Mouse (Mus musculus): ENCODE results near the gene Hspg2. TPM values are rescaled to one million over a fixed set of nuclear protein-coding genes. Genes with fewer than 3 reads are reported as not detected.

The Hspg2 gene
- total RNA-seq, 2 experiments from 2014 or later, result 6.2 to 6.4 TPM

DNA sequence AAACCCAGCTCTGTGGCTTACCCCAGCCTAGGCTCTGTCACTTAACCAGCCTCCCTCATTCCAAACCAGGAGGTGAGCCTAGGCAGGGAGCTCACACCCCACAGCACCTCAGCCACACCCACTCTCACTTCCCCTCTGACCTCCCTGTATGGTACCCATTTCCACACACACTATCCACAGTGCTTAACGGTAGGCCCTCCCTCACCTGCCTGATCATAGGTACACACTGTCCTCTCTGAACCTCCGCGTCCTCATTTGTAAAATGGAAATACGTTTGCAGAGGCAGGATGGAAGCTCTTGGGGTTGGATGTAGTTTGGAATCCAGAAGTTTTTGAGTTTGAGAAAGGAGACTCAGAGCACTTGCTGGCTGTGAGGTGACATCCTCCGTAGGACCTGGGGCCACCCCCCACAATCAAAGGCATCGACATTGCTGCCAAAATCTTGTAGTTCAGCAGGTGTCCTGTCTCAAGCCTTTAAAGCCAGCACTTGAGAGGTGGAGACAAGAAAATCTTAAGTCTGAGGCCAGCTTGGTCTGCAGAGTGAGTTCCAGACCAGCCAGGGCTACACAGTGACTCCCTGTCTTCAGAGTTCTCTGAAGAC, 27.0 kb downstream of the Hspg2 start:
- DNase-seq (ENCODE audit: low spot score in 2 of 2), result no peak
- intact Hi-C loops (cut with DNase I), result no loop called here

DNA sequence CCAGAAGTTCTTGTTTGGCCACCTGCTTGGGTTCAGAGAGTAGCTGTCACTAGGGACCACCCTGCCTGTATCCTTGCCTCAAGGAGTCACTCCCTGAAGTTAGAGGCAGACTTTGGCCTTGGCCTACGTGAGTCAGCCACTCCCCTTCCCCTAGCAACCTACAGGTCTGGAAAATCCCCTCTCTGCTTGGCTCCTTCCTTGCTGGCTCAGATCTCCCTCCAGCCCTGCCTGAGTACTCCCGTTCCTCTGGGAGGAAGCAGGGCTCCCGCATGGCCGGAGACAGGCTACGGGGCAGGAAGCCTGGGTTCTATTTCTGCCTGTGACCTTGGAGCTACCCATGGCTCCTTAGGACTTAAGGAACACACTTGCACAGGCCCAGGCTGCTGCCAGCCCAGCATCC, 28.8 kb downstream of the Hspg2 start:
- intact Hi-C loops (cut with DNase I), result no loop called here
- no peak for DNase-seq (ENCODE audit: low spot score in 2 of 2)

GRCm38 (mm10) chr4:137497892-137498722, 29.5 kb downstream of the Hspg2 start:
- intact Hi-C loops (cut with DNase I), result no loop called here
- DNase-seq (ENCODE audit: low spot score in 2 of 2), result no peak

DNA sequence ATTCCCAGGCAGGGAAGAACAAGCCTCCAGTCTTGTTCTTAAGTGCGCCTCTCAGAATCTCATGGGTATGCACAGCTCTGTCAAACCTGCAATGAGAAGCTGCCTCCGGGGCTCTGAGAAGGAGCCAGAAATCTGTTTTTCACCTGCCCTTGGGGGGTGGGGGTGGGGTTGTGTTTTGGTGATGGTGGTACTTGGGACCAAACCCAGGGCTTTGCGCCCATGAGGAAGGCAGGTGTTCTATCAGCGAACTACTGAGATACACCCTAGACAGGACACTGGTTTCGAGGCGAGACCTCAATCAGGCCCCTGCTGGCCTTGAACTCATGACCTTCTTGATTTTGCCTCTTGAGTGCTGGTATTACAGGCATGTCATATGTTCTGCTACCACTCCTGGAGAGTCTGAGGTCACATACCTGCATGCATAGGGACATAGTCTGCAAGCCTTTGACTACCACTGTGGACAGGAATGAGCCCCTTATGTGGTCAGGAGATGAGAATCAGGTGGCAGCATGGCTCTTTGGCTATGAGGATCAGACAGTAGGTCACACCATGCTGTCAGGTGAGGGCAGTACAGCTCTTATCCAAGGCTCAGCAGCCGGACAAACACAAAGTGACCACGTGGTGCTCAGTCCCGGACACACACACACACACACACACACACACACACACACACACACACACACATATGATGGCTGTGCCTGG, 30.5 kb downstream of the Hspg2 start:
- intact Hi-C loops (cut with DNase I), result no loop called here

GRCm38 (mm10) chr4:137500149-137500548, 31.6 kb downstream of the Hspg2 start:
- intact Hi-C loops (cut with DNase I), result no loop called here
- no peak for DNase-seq (ENCODE audit: low spot score in 2 of 2)

More for the DNA sequence above, 30.5 kb downstream of the Hspg2 start:
- no peak for DNase-seq (ENCODE audit: low spot score in 2 of 2)

DNA sequence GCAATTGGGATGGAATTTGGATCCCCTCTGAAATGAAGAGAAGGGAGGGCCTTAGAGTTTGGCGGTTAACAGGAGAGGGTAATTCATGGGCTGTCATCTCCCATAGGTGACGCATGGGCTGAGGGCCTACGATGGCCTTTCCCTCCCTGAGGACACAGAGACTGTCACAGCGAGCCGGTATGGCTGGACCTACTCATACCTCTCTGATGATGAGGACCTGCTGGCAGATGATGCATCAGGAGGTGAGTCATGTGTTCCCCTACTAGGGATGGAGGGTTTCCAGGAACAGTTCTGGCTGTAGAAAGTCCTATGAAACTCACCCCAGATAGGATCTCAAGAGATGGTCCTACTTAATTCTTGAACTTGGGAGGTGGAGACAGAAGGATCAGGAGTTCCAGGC, 32.4 kb downstream of the Hspg2 start:
- DNase-seq (ENCODE audit: low spot score in 2 of 2), result peak in 1 of 2 experiments; percentile 19
- intact Hi-C loops (cut with DNase I), result no loop called here

- no peak for DNase-seq (ENCODE audit: low spot score in 2 of 2)
- intact Hi-C loops (cut with DNase I), result no loop called here
Measured at GRCm38 (mm10) chr4:137502183-137502582, 33.6 kb downstream of the Hspg2 start.

GRCm38 (mm10) chr4:137502801-137503200, 34.2 kb downstream of the Hspg2 start:
- DNase-seq (ENCODE audit: low spot score in 2 of 2), result no peak
- intact Hi-C loops (cut with DNase I), result no loop called here

DNA sequence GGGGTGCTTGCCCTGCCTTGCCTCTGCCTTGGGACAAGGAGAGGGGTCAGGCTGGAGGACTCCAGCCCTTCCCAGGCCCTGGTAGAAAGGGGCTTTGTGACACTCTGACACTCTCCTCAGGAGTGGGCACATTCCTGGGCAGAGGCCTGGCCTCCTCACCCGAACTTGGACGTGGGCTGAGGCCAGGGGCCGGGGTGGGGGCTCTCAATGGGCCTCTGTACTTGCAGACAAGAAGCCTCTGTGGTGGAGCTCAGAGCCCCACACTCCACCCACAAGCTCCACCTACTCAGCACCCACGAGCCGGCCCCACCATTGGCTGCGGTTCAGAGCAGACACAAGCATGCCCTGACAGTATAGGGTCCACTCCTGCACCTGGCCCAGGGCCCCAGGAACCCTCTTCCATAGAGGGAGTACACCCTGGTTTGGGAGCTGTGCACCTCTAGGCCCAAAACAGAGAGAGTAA, 35.0 kb downstream of the Hspg2 start:
- intact Hi-C loops (cut with DNase I), result no loop called here
- DNase-seq (ENCODE audit: low spot score in 2 of 2), result peak in 1 of 2 experiments; percentile 37

DNA sequence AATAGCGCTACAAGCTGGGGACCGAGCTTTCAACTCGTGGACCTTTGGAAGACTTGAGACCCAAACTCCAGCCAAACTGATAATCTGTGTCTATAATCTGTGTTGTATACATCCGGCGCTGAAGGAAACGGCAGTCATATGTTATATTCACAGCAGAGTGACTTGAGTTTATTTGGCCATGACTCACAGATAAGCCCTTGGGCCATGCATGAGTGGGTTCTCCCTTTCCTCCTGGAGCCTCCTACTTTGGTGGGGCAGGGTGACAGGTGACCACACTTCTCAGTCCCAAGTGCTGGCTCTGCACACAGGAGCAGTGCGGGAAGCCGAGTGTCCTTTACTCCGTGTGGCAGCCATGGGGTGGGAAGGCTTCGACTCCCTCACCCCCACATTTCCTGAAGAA, 38.1 kb downstream of the Hspg2 start:
- intact Hi-C loops (cut with DNase I), result no loop called here
- DNase-seq (ENCODE audit: low spot score in 2 of 2), result no peak

GRCm38 (mm10) chr4:137509528-137509927, 41.0 kb downstream of the Hspg2 start:
- intact Hi-C loops (cut with DNase I), result no loop called here
- DNase-seq (ENCODE audit: low spot score in 2 of 2), result no peak

- intact Hi-C loops (cut with DNase I), result no loop called here
- peak in 1 of 2 experiments; percentile 27 for DNase-seq (ENCODE audit: low spot score in 2 of 2)
Measured at GRCm38 (mm10) chr4:137510021-137510696, 41.6 kb downstream of the Hspg2 start.

- intact Hi-C loops (cut with DNase I), result no loop called here
- no peak for DNase-seq (ENCODE audit: low spot score in 2 of 2)
Measured at GRCm38 (mm10) chr4:137512897-137513296, 44.3 kb downstream of the Hspg2 start.

DNA sequence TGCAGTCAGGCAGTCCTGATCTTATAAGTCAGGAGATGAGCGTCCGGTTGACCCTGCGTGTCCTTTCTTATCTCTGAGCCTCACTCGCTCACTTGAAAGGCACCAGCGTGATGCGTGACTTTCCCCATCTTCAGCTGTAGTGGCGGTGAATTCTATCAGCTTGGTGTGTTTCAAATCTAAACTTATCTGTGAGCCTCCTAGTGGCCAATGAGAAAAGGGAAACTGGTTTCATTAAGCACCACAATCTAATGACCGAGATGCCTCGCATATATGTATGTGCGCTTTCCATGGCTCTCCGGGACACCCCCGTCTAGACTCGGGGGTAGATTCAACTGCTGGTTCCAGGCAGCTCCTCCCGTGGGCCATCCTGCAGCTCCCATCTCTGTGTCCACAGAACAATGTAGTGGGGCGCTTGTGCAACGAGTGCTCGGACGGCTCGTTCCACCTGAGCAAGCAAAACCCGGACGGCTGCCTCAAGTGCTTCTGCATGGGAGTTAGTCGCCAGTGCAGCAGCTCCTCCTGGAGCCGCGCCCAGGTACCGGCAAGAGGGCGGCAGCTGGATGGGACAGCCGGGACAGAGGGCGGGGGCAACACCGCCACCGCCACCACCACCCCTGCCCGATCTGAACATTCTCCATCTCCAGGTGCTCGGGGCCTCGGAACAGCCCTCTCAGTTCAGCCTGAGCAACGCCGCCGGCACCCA, 49.6 kb downstream of the Hspg2 start:
- intact Hi-C loops (cut with DNase I), result no loop called here
- DNase-seq (ENCODE audit: low spot score in 2 of 2), result no peak

DNA sequence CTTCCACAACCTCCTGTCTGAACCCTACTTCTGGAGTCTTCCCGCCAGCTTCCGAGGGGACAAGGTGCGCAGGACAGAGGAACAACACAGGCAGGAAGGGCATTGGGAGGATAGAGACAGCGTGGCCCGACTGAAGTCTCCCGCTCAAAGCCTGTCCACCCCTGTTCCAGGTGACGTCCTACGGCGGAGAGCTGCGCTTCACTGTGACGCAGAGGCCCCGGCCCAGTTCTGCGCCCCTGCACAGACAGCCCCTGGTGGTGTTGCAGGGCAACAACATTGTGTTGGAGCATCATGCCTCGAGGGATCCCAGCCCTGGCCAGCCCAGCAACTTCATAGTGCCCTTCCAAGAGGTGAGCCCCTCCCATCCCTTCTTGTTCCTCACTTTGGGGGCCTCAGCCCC, 50.2 kb downstream of the Hspg2 start:
- DNase-seq (ENCODE audit: low spot score in 2 of 2), result no peak
- intact Hi-C loops (cut with DNase I), result no loop called here

GRCm38 (mm10) chr4:137520346-137520745, 51.8 kb downstream of the Hspg2 start:
- DNase-seq (ENCODE audit: low spot score in 2 of 2), result peak in 1 of 2 experiments; percentile 64
- intact Hi-C loops (cut with DNase I), result no loop called here

GRCm38 (mm10) chr4:137521966-137522365, 53.4 kb downstream of the Hspg2 start:
- intact Hi-C loops (cut with DNase I), result no loop called here
- no peak for DNase-seq (ENCODE audit: low spot score in 2 of 2)

DNA sequence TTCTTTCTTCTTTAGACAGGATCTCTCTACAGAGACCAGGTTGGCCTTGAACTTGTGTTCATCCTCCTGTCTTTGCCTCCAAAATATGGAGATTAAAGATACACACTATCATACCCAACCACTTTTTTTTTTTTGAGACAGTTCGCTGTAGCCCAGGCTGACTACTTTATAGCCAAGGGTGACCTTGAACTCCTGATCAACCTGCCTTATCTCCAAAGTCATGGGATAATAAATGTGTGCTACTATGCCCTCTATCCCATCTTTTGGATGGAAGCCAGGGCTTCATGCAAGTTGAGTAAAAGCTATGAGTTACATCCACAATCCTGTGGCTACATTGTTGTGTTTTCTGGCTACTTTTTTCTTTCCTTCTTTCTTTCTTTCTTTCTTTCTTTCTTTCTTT, 56.9 kb downstream of the Hspg2 start:
- no peak for DNase-seq (ENCODE audit: low spot score in 2 of 2)
- intact Hi-C loops (cut with DNase I), result no loop called here

DNA sequence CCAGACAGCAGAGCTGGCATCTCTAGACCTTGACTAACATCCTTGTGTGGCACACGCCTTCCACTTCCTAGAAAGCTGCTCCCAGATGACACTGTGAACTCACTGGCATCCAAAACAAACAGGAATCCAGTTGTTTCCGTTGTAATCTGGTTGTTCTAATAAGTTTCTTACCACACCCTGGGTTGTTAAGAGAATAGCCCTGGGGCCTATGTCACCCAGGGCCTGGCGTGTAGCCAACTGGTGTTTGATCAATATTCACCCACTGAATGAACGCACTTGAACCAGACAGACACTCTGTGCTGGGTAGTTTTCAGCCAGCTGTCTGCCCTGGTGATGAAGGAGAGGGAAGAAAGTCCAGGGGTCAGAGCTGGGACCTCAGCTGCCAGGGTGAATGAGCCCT, 58.8 kb downstream of the Hspg2 start:
- intact Hi-C loops (cut with DNase I), result no loop called here
- DNase-seq (ENCODE audit: low spot score in 2 of 2), result no peak

Measured in left cerebral cortex, postnatal 25 days (tissue).